Mouse (Mus musculus) midbrain, postnatal 0 days (tissue): ENCODE data around the gene Crb2. TPM values are rescaled to one million over a fixed set of nuclear protein-coding genes. Genes with fewer than 3 reads are reported as not detected.
A peak's percentile ranks its signal among the peaks of the same experiment; 100 is the strongest.

ENCODE experiments used
- ATAC-seq: fragments of 200-750 bp; cut with Nextera tagmentation; 2 replicates; pipeline ENCODE4 v1.8.0; 2017; ENCODE audit warnings: moderate number of reproducible peaks, mild to moderate bottlenecking, moderate TSS enrichment, moderate library complexity; ENCODE audit not compliant: low FRiP score
- DNase-seq: peaks from one replicate; pipeline ENCODE4 v3.0.0-alpha.2; 2015; ENCODE audit warnings: low spot score
- H3K27ac ChIP-seq: fragments of 300-500 bp; sonication (generic); 2 replicates; pipeline ENCODE4 v1.5.1; 2014; ENCODE audit warnings: low read depth, mild to moderate bottlenecking, low read length, mixed read lengths
- H3K27me3 ChIP-seq: fragments of 300-500 bp; sonication (generic); 2 replicates; pipeline ENCODE4 v1.6.1; 2014; ENCODE audit warnings: low read length, control low read depth, mixed read lengths; ENCODE audit not compliant: insufficient read depth
- H3K36me3 ChIP-seq: fragments of 300-500 bp; sonication (generic); 2 replicates; pipeline ENCODE4 v1.6.1; 2014; ENCODE audit warnings: low read length, control low read depth, mixed read lengths; ENCODE audit not compliant: insufficient read depth
- H3K4me1 ChIP-seq: fragments of 300-500 bp; sonication (generic); 2 replicates; pipeline ENCODE4 v1.6.1; 2014; ENCODE audit warnings: mild to moderate bottlenecking, control low read depth, antibody characterized with exemption, low read length, mixed read lengths; ENCODE audit not compliant: insufficient read depth
- H3K4me2 ChIP-seq: fragments of 300-500 bp; sonication (generic); 2 replicates; pipeline ENCODE4 v1.6.1; 2014; ENCODE audit warnings: low read depth, mild to moderate bottlenecking, low read length, mixed read lengths; ENCODE audit not compliant: poor library complexity, severe bottlenecking
- H3K4me3 ChIP-seq: fragments of 300-500 bp; sonication (generic); 2 replicates; pipeline ENCODE4 v1.5.1; 2014; ENCODE audit warnings: low read depth, mild to moderate bottlenecking, low read length, moderate library complexity
- H3K9ac ChIP-seq: fragments of 300-500 bp; sonication (generic); replicated peaks from 2 replicates; pipeline ENCODE4 v1.6.1; 2014; ENCODE audit warnings: mild to moderate bottlenecking, low read length, moderate library complexity, mixed read lengths; ENCODE audit not compliant: poor library complexity, severe bottlenecking
- H3K9me3 ChIP-seq: fragments of 300-500 bp; sonication (generic); 2 replicates; pipeline ENCODE4 v1.6.1; 2016; ENCODE audit warnings: low read length, control low read depth
- CTCF ChIP-seq: IDR thresholded peaks from 2 replicates; pipeline ENCODE4 v1.5.1; 2016; ENCODE audit warnings: antibody characterized with exemption, mild to moderate bottlenecking
- WGBS: fragments of 180-500 bp; shearing (Covaris S2); extraction: QIAGEN DNeasy Blood & Tissue Kit; methylation state at CpG from one replicate; pipeline ENCODE4 v1.1.7; 2014; 5-methylcytosine and 5-hydroxymethylcytosine counted together
- polyA plus RNA-seq: library from polyadenylated mRNA; unstranded; fragments of >200 nt; fragmentation: Nextera tagmentation; extraction: Ambion mirVana; gene quantifications from 2 replicates; pipeline ENCODE4 v1.2.1, GENCODE M21; 2015
- total RNA-seq: library from RNA; depleted of rRNA; stranded (reverse); fragments of >200 nt; gene quantifications from 2 replicates; pipeline ENCODE4 v1.2.3, GENCODE M21; 2014

Gene Crb2
- total and polyA plus RNA-seq, 2 experiments from 2014 or later: 1.7 to 4.8 TPM

DNA sequence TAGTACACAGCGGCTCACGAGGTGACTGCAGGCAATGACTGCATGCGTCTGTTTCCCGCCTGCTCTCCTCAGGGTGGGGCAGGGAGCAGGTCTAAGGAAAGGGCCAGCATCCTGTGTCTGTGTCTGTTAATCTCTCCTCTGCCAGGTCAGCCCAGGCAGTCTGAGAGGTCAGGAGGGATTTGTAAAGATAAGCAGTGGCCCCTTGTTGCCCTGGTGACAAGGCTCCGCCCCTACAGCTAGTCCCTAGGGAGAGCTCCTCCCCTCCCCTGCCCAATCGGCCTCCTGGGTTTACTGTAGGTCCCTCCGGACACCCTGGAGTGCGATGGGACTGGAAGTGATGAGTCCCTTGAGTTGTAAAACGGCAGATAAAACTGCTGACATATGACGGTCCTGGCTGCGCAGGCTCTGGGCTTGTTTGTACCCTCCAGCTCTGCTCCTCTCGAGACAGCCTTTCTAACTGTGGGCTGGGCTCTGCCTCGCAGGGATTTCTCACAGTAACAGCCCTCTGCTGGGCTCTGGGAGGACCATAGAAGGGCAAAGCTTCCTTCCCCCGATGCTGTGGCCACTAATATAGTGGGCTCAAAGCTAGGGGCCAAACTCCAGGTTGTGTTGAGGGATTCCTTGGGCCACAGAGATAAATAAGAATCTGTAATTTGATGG lies 4.4 kb downstream of the Crb2 start:
- no peak for TF ChIP-seq CTCF
- Histone ChIP-seq H3K4me3 (no peak overlapping the region), H3K9me3 (no peaks in the 10 kb centered on the region), H3K27me3 (no peaks in the 10 kb centered on the region), H3K4me2 (peak overlapping the region; percentile 18), H3K27ac (no peak overlapping the region), H3K9ac (no peak overlapping the region), H3K4me1 (peaks cover 12% of the 10 kb centered on the region), H3K36me3 (no peaks in the 10 kb centered on the region)
- DNase-seq (peak; percentile 46), ATAC-seq (peak; percentile 15)
- WGBS: 4% methylated on average over 14 of the region's 14 CpGs

DNA sequence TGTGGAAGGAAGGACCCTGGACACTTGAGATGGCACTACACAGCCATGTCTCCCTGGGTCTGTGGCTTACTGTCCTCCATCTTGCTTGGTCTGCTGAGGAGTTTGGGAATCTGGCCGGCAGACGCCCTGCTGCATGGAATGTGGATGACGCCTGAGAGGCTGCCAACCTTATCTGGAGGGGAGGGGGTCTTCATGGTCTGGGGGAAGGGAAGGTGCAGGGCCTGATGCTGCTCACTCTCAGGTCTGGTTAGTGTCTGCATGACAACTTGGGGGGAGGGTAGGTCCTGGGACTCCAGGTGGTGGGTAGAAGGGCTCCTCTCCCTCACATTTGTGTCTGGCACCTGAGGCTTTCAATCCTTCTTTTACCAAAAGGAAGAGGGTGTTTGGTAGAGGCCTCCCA lies 5.4 kb downstream of the Crb2 start:
- no peak for ATAC-seq
- Histone ChIP-seq H3K27ac (no peak overlapping the region), H3K27me3 (no peaks in the 10 kb centered on the region), H3K9me3 (no peaks in the 10 kb centered on the region), H3K4me2 (no peak overlapping the region), H3K36me3 (no peaks in the 10 kb centered on the region), H3K9ac (no peak overlapping the region), H3K4me1 (peaks cover 12% of the 10 kb centered on the region), H3K4me3 (no peak overlapping the region)
- 39% methylated on average over 3 of the region's 3 CpGs for WGBS
- no peak for TF ChIP-seq CTCF
- DNase-seq: no peak

DNA sequence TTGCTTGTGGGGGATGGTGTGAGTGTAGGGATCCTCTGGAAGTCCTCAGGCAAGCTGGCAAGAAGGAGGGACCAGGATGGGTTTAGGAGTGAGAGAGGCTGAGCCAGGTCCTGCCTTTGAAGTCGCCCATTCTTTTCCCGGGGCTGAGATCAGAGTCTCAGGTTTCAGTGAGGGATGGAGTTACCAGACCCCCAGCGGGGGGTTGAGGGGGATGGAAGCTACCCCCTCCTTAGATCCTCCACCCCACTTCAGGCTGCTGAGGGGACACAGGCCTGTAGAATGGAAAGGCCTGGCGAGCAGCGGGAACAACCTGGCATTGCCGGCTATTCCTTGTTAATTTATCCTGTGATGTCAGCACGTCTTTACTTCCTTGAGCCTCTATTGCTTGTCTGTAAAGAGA lies 6.0 kb downstream of the Crb2 start:
- no peak overlapping the region for H3K4me2 ChIP-seq
- no peak overlapping the region for H3K4me3 ChIP-seq
- no peak for ATAC-seq
- no peak overlapping the region for H3K9ac ChIP-seq
- no peak for TF ChIP-seq CTCF
- no peaks in the 10 kb centered on the region for H3K36me3 ChIP-seq
- H3K27ac ChIP-seq: no peak overlapping the region
- no peaks in the 10 kb centered on the region for H3K27me3 ChIP-seq
- no peaks in the 10 kb centered on the region for H3K9me3 ChIP-seq
- H3K4me1 ChIP-seq: peaks cover 12% of the 10 kb centered on the region
- 34% methylated on average over 7 of the region's 7 CpGs for WGBS
- DNase-seq: no peak

DNA sequence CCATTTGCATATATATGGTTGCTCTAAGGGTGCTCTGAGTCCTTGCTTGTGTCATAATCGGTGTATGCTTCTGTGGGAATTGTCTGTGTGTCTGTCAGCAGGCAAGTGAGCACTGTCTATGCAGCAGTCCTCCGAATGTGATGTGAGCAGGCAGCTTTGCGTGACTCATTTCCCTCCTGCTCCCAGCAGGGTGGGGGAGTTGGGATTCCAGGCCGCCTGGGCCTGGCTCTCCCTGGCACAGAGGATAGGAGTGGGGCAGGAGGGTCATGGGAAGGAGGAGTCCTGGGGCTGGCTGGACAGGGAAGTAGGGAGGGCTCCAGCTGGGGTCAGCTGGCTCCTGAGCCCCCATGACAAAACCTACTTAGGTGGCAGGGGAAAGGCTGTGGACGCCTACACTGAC lies 8.4 kb downstream of the Crb2 start:
- Histone ChIP-seq H3K4me2 (no peak overlapping the region), H3K4me3 (no peak overlapping the region), H3K36me3 (no peaks in the 10 kb centered on the region), H3K27me3 (no peaks in the 10 kb centered on the region), H3K27ac (no peak overlapping the region), H3K9me3 (no peaks in the 10 kb centered on the region), H3K4me1 (peaks cover 4% of the 10 kb centered on the region), H3K9ac (no peak overlapping the region)
- no peak for TF ChIP-seq CTCF
- DNase-seq: no peak
- WGBS: 76% methylated on average over 5 of the region's 5 CpGs
- ATAC-seq: no peak

DNA sequence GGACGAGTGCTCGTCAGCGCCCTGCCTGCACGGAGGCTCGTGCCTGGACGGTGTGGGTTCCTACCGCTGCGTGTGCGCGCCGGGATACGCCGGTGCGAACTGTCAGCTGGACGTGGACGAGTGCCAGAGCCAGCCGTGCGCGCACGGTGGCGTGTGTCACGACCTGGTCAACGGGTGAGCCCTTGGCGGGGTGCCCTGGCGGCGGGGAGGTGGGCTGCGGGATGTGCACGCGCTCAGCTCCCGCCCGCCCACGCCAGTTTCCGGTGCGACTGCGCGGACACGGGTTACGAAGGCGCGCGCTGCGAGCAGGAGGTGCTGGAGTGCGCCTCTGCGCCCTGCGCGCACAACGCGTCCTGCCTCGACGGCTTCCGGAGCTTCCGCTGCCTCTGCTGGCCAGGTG lies 10.4 kb downstream of the Crb2 start:
- Histone ChIP-seq H3K4me1 (no peaks in the 10 kb centered on the region), H3K27ac (no peak overlapping the region), H3K9ac (no peak overlapping the region), H3K4me2 (peak overlapping the region; percentile 31), H3K36me3 (no peaks in the 10 kb centered on the region), H3K4me3 (0 out of 2 replicates have a peak overlapping the region, but pooled peaks have one; percentile 3), H3K27me3 (no peaks in the 10 kb centered on the region), H3K9me3 (no peaks in the 10 kb centered on the region)
- no peak for TF ChIP-seq CTCF
- 48% methylated on average over 51 of the region's 52 CpGs for WGBS
- DNase-seq: no peak
- ATAC-seq: 0 out of 2 replicates have a peak, but pooled peaks have one; percentile 21

DNA sequence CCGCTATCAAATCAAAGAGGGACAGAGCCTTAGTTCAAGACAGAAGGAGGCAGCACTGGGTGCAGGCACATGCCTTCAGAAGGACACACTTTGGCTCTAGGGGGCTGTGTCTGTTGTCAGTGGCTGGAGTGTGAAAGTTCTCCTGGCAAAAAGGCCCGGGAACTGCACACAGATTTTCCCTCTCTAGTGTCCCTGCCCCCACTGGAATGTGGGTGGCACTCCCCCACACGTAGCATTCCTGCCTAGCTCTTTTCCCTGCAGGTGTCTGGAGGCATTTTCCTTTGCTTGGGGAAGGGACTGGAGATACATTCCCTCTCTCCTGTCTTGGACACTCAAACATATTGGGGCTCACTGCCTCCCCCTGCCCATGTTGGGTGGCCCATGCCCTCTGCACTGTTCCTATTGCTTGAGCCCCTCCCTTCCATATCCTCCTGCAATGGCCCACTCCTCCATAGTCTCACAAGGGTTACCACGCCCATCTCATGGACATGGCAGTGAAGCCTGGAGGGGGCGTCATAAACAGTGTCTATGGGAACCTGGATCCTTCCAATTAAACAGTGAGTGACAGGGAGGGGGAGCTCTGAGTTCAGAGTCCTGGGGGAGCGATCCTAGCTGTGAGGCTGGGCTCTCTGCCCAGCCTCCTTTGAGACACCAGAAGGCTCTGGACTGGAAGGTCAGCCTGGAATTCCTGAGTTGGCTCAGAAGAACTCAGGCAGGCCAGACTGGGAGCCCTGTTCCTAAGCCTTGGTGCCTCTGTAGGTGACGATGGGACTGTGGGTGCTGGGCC lies 12.3 kb downstream of the Crb2 start:
- Histone ChIP-seq H3K27me3 (no peaks in the 10 kb centered on the region), H3K4me2 (no peak overlapping the region), H3K9me3 (no peaks in the 10 kb centered on the region), H3K27ac (no peak overlapping the region), H3K9ac (no peak overlapping the region), H3K4me3 (no peak overlapping the region), H3K36me3 (no peaks in the 10 kb centered on the region), H3K4me1 (no peaks in the 10 kb centered on the region)
- ATAC-seq (peak; percentile 28; the same call in 1 of the 2 replicates), DNase-seq (peak; percentile 63)
- TF ChIP-seq CTCF: no peak
- WGBS: 59% methylated on average over 7 of the region's 7 CpGs
